Mouse (Mus musculus) kidney, embryonic 16.5 days (tissue): Measurements from ENCODE around the gene Ahnak2. TPM values are rescaled to one million over a fixed set of nuclear protein-coding genes. Genes with fewer than 3 reads are reported as not detected.
A peak's percentile ranks its signal among the peaks of the same experiment; 100 is the strongest.

Source experiments
- ATAC-seq: fragments of 200-750 bp; cut with Nextera tagmentation; 2 replicates; pipeline ENCODE4 v1.8.0; 2017; ENCODE audit warnings: moderate TSS enrichment; ENCODE audit not compliant: low FRiP score, low TSS enrichment
- H3K27ac ChIP-seq: fragments of 300-500 bp; sonication (generic); 2 replicates; pipeline ENCODE4 v1.5.1; 2014; ENCODE audit warnings: low read length
- H3K27me3 ChIP-seq: fragments of 300-500 bp; sonication (generic); 2 replicates; pipeline ENCODE4 v1.6.1; 2014; ENCODE audit warnings: low read length, control low read depth, mixed read lengths; ENCODE audit not compliant: insufficient read depth
- H3K36me3 ChIP-seq: fragments of 300-500 bp; sonication (generic); 2 replicates; pipeline ENCODE4 v1.6.1; 2014; ENCODE audit warnings: low read length, control low read depth, mixed read lengths; ENCODE audit not compliant: insufficient read depth
- H3K4me1 ChIP-seq: fragments of 300-500 bp; sonication (generic); 2 replicates; pipeline ENCODE4 v1.6.1; 2014; ENCODE audit warnings: low read length, control low read depth, mixed read lengths; ENCODE audit not compliant: insufficient read depth
- H3K4me2 ChIP-seq: fragments of 300-500 bp; sonication (generic); replicated peaks from 2 replicates; pipeline ENCODE4 v1.6.1; 2014; ENCODE audit warnings: low read depth, low read length
- H3K4me3 ChIP-seq: fragments of 300-500 bp; sonication (generic); 2 replicates; pipeline ENCODE4 v1.5.1; 2014; ENCODE audit warnings: mild to moderate bottlenecking, low read length
- H3K9ac ChIP-seq: fragments of 300-500 bp; sonication (generic); replicated peaks from 2 replicates; pipeline ENCODE4 v1.6.1; 2014; ENCODE audit warnings: low read length
- H3K9me3 ChIP-seq: fragments of 300-500 bp; sonication (generic); 2 replicates; pipeline ENCODE4 v1.6.1; 2016; ENCODE audit warnings: low read length, control low read depth
- WGBS: fragments of 180-500 bp; shearing (Covaris S2); extraction: QIAGEN DNeasy Blood & Tissue Kit; methylation state at CpG from one replicate; pipeline ENCODE4 v1.1.7; 2014; 5-methylcytosine and 5-hydroxymethylcytosine counted together
- microRNA-seq: library from miRNA; unstranded; fragments of <30 nt; microRNA quantifications from one replicate; pipeline ENCODE4, GENCODE M21; 2016
- polyA plus RNA-seq: library from polyadenylated mRNA; unstranded; fragments of >200 nt; fragmentation: Nextera tagmentation; extraction: Ambion mirVana; gene quantifications from 2 replicates; pipeline ENCODE4 v1.2.1, GENCODE M21; 2015

The Ahnak2 gene
- polyA plus RNA-seq, 1 experiment from 2014 or later: 1.2 TPM

DNA sequence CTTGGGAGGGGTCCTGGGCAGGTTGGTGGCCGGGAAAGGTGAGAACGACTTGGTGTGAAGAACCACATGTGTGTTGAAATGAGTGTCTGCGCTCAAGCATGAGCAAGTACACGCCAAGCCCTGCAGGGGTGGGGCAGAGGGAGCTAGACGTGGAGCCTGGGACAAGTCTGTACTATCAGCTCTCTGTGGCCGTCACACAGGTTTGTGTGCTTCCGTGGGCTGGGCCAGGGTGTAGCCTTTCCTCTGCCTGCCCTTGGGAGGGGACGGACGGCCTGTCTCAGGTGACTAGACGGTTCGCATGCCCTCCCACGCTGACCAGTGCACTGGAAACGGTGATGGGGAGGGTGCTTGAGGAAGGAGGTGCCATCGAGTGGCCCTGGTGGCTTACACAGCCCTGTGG, 71.6 kb downstream of the Ahnak2 start:
- no peaks in the 10 kb centered on the region for H3K27me3 ChIP-seq
- H3K4me3 ChIP-seq: no peak overlapping the region
- H3K9ac ChIP-seq: no peak overlapping the region
- H3K27ac ChIP-seq: no peak overlapping the region
- no peaks in the 10 kb centered on the region; the same call in 1 of the 2 replicates for H3K4me1 ChIP-seq
- no peak overlapping the region for H3K4me2 ChIP-seq
- no peak for ATAC-seq
- no peaks in the 10 kb centered on the region for H3K9me3 ChIP-seq
- H3K36me3 ChIP-seq: peaks cover 35% of the 10 kb centered on the region
- 54% methylated on average over 14 of the region's 14 CpGs for WGBS

DNA sequence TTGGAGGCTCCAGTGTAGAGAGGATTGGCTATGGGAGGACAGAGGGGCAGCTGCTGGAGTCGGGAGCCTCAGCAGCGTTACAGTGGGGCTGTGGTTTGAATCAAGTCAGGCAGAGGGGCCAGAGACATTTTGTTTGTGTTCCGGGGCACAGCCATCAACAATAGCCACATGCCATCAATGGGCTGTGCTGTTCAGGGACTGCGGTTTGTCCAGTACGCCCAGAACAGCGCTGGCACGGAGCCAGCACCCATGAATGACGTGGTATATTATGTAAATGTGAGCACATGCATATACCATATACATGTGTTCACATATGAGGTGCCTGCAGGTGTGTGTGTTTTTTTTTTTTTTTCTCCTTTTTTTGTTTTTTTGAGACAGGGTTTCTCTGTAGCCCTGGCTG, 74.7 kb downstream of the Ahnak2 start:
- no peaks in the 10 kb centered on the region for H3K9me3 ChIP-seq
- no peaks in the 10 kb centered on the region for H3K27me3 ChIP-seq
- H3K4me3 ChIP-seq: no peak overlapping the region
- H3K4me1 ChIP-seq: peaks cover 6% of the 10 kb centered on the region
- peaks cover 21% of the 10 kb centered on the region; the same call in 1 of the 2 replicates for H3K36me3 ChIP-seq
- H3K4me2 ChIP-seq: no peak overlapping the region
- ATAC-seq: no peak
- no peak overlapping the region for H3K27ac ChIP-seq
- WGBS: 81% methylated on average over 8 of the region's 8 CpGs
- H3K9ac ChIP-seq: no peak overlapping the region

DNA sequence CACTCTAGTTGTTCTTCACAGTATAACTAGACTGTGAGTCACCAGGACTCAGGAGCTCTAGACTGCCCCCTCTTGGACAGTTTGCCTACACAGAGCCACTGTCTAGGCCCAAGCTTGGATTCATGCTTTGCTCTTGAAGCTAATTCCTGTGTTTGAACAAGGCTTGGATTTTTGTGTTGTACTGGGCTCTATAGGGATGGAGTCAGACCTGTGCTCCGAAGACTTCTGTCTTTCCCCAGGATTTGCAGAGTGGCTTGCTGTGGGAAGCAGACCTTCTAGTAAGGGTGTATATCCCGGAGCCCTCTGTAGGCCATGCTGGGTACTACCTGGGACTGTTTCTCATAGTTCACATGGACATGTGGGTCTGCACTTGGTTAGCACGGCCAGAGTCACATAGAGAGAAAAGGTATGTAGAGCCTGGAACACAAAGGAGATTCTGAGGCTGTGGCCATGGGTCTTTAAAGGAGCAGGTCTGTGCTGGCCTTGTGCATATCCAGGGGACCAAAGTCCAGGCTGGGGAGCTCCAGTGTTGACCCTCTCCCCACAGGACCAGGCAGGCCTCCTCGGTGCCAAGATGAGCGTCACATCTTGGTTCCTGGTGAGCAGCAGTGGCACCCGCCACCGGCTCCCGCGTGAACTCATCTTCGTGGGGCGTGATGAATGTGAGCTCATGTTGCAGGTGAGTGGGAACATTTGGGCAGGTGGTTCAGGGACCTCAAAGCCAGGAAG, 78.2 kb downstream of the Ahnak2 start:
- 73% methylated on average over 11 of the region's 11 CpGs for WGBS
- Histone ChIP-seq H3K9ac (no peak overlapping the region), H3K27ac (no peak overlapping the region), H3K27me3 (no peaks in the 10 kb centered on the region), H3K9me3 (no peaks in the 10 kb centered on the region), H3K4me1 (peaks cover 29% of the 10 kb centered on the region), H3K4me3 (no peak overlapping the region), H3K36me3 (peaks cover 6% of the 10 kb centered on the region; the same call in 1 of the 2 replicates), H3K4me2 (no peak overlapping the region)
- ATAC-seq: no peak

DNA sequence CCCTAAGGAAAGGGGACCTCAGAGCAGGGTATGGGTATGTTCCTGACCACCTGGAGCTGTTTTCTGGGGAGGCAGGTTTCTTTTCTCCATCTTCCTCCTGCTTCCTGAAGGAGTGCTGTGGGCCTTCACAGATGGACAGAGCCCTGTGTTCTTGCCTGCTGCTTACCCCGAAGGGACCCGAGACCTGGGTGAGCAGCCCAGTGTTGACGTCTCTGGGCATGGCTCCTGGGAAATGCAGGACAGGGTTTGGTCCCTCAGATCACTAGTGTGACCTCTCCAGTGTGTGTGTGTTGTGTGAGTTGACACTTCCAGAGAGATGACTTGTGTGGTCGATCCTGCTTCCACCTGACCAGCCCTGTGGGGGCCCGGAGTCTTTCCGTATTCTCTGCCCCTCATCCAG, 79.0 kb downstream of the Ahnak2 start:
- 88% methylated on average over 6 of the region's 6 CpGs for WGBS
- Histone ChIP-seq H3K4me3 (peak overlapping the region; percentile 79), H3K36me3 (peaks cover 6% of the 10 kb centered on the region; the same call in 1 of the 2 replicates), H3K9me3 (no peaks in the 10 kb centered on the region), H3K4me1 (peaks cover 34% of the 10 kb centered on the region), H3K9ac (peak overlapping the region; percentile 86), H3K27ac (no peak overlapping the region), H3K4me2 (peak overlapping the region; percentile 87), H3K27me3 (no peaks in the 10 kb centered on the region)
- no peak for ATAC-seq

DNA sequence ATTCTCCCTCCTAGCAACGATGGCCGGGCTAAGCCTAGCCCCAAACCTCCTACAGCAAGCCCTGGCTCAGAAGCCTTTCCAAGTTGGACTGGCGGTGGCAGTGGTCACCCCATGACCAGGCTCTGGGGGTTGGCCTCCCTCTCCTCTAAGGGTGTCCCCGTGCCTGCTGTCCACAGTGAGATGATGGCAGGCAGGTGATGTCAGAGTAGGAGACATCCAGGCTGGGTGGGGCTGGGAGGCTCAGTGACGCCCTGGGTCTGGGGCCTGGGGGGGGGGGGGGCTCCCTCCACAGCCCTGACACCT, 79.5 kb downstream of the Ahnak2 start:
- H3K4me3 ChIP-seq: peak overlapping the region; percentile 79
- peak overlapping the region; percentile 87 for H3K4me2 ChIP-seq
- ATAC-seq: peak; percentile 0; the same call in 1 of the 2 replicates
- H3K36me3 ChIP-seq: peaks cover 6% of the 10 kb centered on the region; the same call in 1 of the 2 replicates
- peak overlapping the region; percentile 95; the same call in 1 of the 2 replicates for H3K27ac ChIP-seq
- peaks cover 34% of the 10 kb centered on the region for H3K4me1 ChIP-seq
- peak overlapping the region; percentile 86 for H3K9ac ChIP-seq
- no peaks in the 10 kb centered on the region for H3K9me3 ChIP-seq
- H3K27me3 ChIP-seq: no peaks in the 10 kb centered on the region
- 2% methylated on average over 5 of the region's 5 CpGs for WGBS

- under 1% methylated on average over 58 of the region's 75 CpGs for WGBS
These were observed 80.0 kb downstream of the Ahnak2 start for GRCm38 (mm10) chr12:112722240-112723027.

More at GRCm38 (mm10) chr12:112722240-112723027, 80.0 kb downstream of the Ahnak2 start:
- Histone ChIP-seq H3K4me3 (peak overlapping the region; percentile 79), H3K36me3 (peaks cover 6% of the 10 kb centered on the region; the same call in 1 of the 2 replicates), H3K4me1 (peaks cover 34% of the 10 kb centered on the region), H3K27me3 (no peaks in the 10 kb centered on the region), H3K9me3 (no peaks in the 10 kb centered on the region), H3K4me2 (peak overlapping the region; percentile 87), H3K27ac (peak overlapping the region; percentile 95), H3K9ac (peak overlapping the region; percentile 86)
- ATAC-seq: peak; percentile 49

Small RNA genes lying within 50 kb of the gene (microRNA-seq; reads per million reads assigned to microRNA genes)
- 0.63 reads per million for gene Mir6940

Other genes with a start within 250 kb of the Ahnak2 start
- 4.7 and 5.3 TPM in 2 replicates for gene Inf2, start 213.9 kb downstream of the Ahnak2 start, polyA plus RNA-seq
- 10.7 and 12.7 TPM in 2 replicates for gene Adssl1, start 182.6 kb downstream of the Ahnak2 start, polyA plus RNA-seq
- 273 and 296 TPM in 2 replicates for gene Siva1, start 158.0 kb downstream of the Ahnak2 start, polyA plus RNA-seq
- gene Akt1, start 127.8 kb downstream of the Ahnak2 start, polyA plus RNA-seq: 49.5 TPM in 2 replicates
- gene Zbtb42, start 123.8 kb downstream of the Ahnak2 start, polyA plus RNA-seq: 6.4 and 7.0 TPM in 2 replicates
- 15.7 and 17.5 TPM in 2 replicates for gene Cep170b, start 82.2 kb downstream of the Ahnak2 start, polyA plus RNA-seq
- gene Pld4, start 42.0 kb downstream of the Ahnak2 start, polyA plus RNA-seq: 7.3 and 7.4 TPM in 2 replicates
- gene Clba1, start 6.3 kb upstream of the Ahnak2 start, polyA plus RNA-seq: 14.0 and 14.7 TPM in 2 replicates
- 113 and 124 TPM in 2 replicates for gene Cdca4, start 26.8 kb upstream of the Ahnak2 start, polyA plus RNA-seq
- gene Gpr132, start 65.6 kb upstream of the Ahnak2 start, polyA plus RNA-seq: 0.15 and 0.22 TPM in 2 replicates
- gene Jag2, start 127.1 kb upstream of the Ahnak2 start, polyA plus RNA-seq: 2.2 and 2.5 TPM in 2 replicates
- gene Nudt14, start 139.5 kb upstream of the Ahnak2 start, polyA plus RNA-seq: 99.1 and 104 TPM in 2 replicates
- 29.4 and 30.6 TPM in 2 replicates for gene Btbd6, start 173.8 kb upstream of the Ahnak2 start, polyA plus RNA-seq
- 70.1 and 71.5 TPM in 2 replicates for gene Brf1, start 198.0 kb upstream of the Ahnak2 start, polyA plus RNA-seq
- 13.3 and 13.8 TPM in 2 replicates for gene Pacs2, start 211.9 kb upstream of the Ahnak2 start, polyA plus RNA-seq